Mouse (Mus musculus) hindbrain, postnatal 0 days (tissue): ENCODE results near the gene Dip2c. TPM values are rescaled to one million over a fixed set of nuclear protein-coding genes. Genes with fewer than 3 reads are reported as not detected.
A peak's percentile ranks its signal among the peaks of the same experiment; 100 is the strongest.

ENCODE experiments used
- ATAC-seq: fragments of 200-750 bp; cut with Nextera tagmentation; 2 replicates; pipeline ENCODE4 v1.8.0; 2017; ENCODE audit warnings: mild to moderate bottlenecking, moderate TSS enrichment, moderate library complexity
- DNase-seq: peaks from one replicate; pipeline ENCODE4 v3.0.0-alpha.2; 2015; ENCODE audit warnings: low spot score
- H3K27ac ChIP-seq: fragments of 300-500 bp; sonication (generic); 2 replicates; pipeline ENCODE4 v1.5.1; 2014; ENCODE audit warnings: mild to moderate bottlenecking
- H3K27me3 ChIP-seq: fragments of 300-500 bp; sonication (generic); 2 replicates; pipeline ENCODE4 v1.6.1; 2014; ENCODE audit warnings: low read length, mixed read lengths; ENCODE audit not compliant: insufficient read depth
- H3K36me3 ChIP-seq: fragments of 300-500 bp; sonication (generic); 2 replicates; pipeline ENCODE4 v1.6.1; 2014; ENCODE audit warnings: low read length, mixed read lengths; ENCODE audit not compliant: insufficient read depth
- H3K4me1 ChIP-seq: fragments of 300-500 bp; sonication (generic); 2 replicates; pipeline ENCODE4 v1.6.1; 2014; ENCODE audit warnings: antibody characterized with exemption, low read length, mixed read lengths; ENCODE audit not compliant: insufficient read depth
- H3K4me2 ChIP-seq: fragments of 300-500 bp; sonication (generic); 2 replicates; pipeline ENCODE4 v1.6.1; 2014; ENCODE audit warnings: low read depth, mild to moderate bottlenecking, low read length, moderate library complexity, mixed read lengths
- H3K4me3 ChIP-seq: fragments of 300-500 bp; sonication (generic); 2 replicates; pipeline ENCODE4 v1.5.1; 2014; ENCODE audit warnings: low read length
- H3K9ac ChIP-seq: fragments of 300-500 bp; sonication (generic); replicated peaks from 2 replicates; pipeline ENCODE4 v1.6.1; 2014; ENCODE audit warnings: mild to moderate bottlenecking, low read length, moderate library complexity, mixed read lengths
- H3K9me3 ChIP-seq: fragments of 300-500 bp; sonication (generic); 2 replicates; pipeline ENCODE4 v1.6.1; 2016; ENCODE audit warnings: low read length, mixed read lengths
- CTCF ChIP-seq: IDR thresholded peaks from 2 replicates; pipeline ENCODE4 v1.5.1; 2016; ENCODE audit warnings: antibody characterized with exemption, control low read depth, low read depth
- WGBS: fragments of 180-500 bp; shearing (Covaris S2); extraction: QIAGEN DNeasy Blood & Tissue Kit; methylation state at CpG from one replicate; pipeline ENCODE4 v1.1.7; 2014; 5-methylcytosine and 5-hydroxymethylcytosine counted together
- polyA plus RNA-seq: library from polyadenylated mRNA; unstranded; fragments of >200 nt; fragmentation: Nextera tagmentation; extraction: Ambion mirVana; gene quantifications from 2 replicates; pipeline ENCODE4 v1.2.1, GENCODE M21; 2015
- total RNA-seq: library from RNA; depleted of rRNA; stranded (reverse); fragments of >200 nt; gene quantifications from 2 replicates; pipeline ENCODE4 v1.2.3, GENCODE M21; 2014

Dip2c gene
- total and polyA plus RNA-seq, 2 experiments from 2014 or later = 9.2 to 73.6 TPM

- Histone ChIP-seq H3K27ac (no peak overlapping the region), H3K9me3 (no peaks in the 10 kb centered on the region), H3K4me2 (no peak overlapping the region), H3K9ac (no peak overlapping the region), H3K27me3 (no peaks in the 10 kb centered on the region), H3K4me3 (no peak overlapping the region), H3K36me3 (no peaks in the 10 kb centered on the region), H3K4me1 (no peaks in the 10 kb centered on the region)
- 90% methylated on average over 4 of the region's 4 CpGs for WGBS
- ATAC-seq = no peak
- no peak for TF ChIP-seq CTCF
- no peak for DNase-seq
These were observed 132.7 kb downstream of the Dip2c start for GRCm38 (mm10) chr13:9408983-9409382.

GRCm38 (mm10) chr13:9418441-9418840 lies 142.1 kb downstream of the Dip2c start:
- no peaks in the 10 kb centered on the region for H3K4me1 ChIP-seq
- no peaks in the 10 kb centered on the region for H3K27me3 ChIP-seq
- no peak overlapping the region for H3K27ac ChIP-seq
- 94% methylated on average over 3 of the region's 3 CpGs for WGBS
- H3K9me3 ChIP-seq = no peaks in the 10 kb centered on the region
- no peak for DNase-seq
- no peak overlapping the region for H3K9ac ChIP-seq
- ATAC-seq = no peak
- no peaks in the 10 kb centered on the region for H3K36me3 ChIP-seq
- H3K4me2 ChIP-seq = no peak overlapping the region
- no peak overlapping the region for H3K4me3 ChIP-seq
- no peak for TF ChIP-seq CTCF

- H3K27ac ChIP-seq = no peak overlapping the region
- no peaks in the 10 kb centered on the region for H3K9me3 ChIP-seq
- H3K36me3 ChIP-seq = no peaks in the 10 kb centered on the region
- H3K4me1 ChIP-seq = no peaks in the 10 kb centered on the region
- no peaks in the 10 kb centered on the region for H3K27me3 ChIP-seq
- no peak overlapping the region for H3K4me2 ChIP-seq
- no peak for DNase-seq
- H3K4me3 ChIP-seq = no peak overlapping the region
- no peak overlapping the region for H3K9ac ChIP-seq
- TF ChIP-seq CTCF = no peak
- no peak for ATAC-seq
These were observed 142.9 kb downstream of the Dip2c start for GRCm38 (mm10) chr13:9419213-9419612.

- Histone ChIP-seq H3K9me3 (no peaks in the 10 kb centered on the region), H3K4me2 (no peak overlapping the region), H3K36me3 (no peaks in the 10 kb centered on the region), H3K27me3 (no peaks in the 10 kb centered on the region), H3K4me1 (no peaks in the 10 kb centered on the region), H3K4me3 (no peak overlapping the region), H3K9ac (no peak overlapping the region), H3K27ac (no peak overlapping the region)
- 95% methylated on average over 4 of the region's 4 CpGs for WGBS
- no peak for DNase-seq
- no peak for ATAC-seq
- TF ChIP-seq CTCF = no peak
These were observed 145.6 kb downstream of the Dip2c start for GRCm38 (mm10) chr13:9421949-9422348.

- Histone ChIP-seq H3K4me3 (no peak overlapping the region), H3K9ac (no peak overlapping the region), H3K4me1 (no peaks in the 10 kb centered on the region), H3K4me2 (no peak overlapping the region), H3K27ac (no peak overlapping the region), H3K36me3 (no peaks in the 10 kb centered on the region), H3K9me3 (no peaks in the 10 kb centered on the region), H3K27me3 (no peaks in the 10 kb centered on the region)
- 63% methylated on average over 1 of the region's 1 CpGs for WGBS
- no peak for DNase-seq
- peak; percentile 24; the same call in 1 of the 2 replicates for ATAC-seq
- TF ChIP-seq CTCF = no peak
These were observed 146.5 kb downstream of the Dip2c start for GRCm38 (mm10) chr13:9422876-9423275.

GRCm38 (mm10) chr13:9424434-9424833 lies 148.1 kb downstream of the Dip2c start:
- Histone ChIP-seq H3K27me3 (no peaks in the 10 kb centered on the region), H3K9me3 (no peaks in the 10 kb centered on the region), H3K4me1 (no peaks in the 10 kb centered on the region), H3K4me3 (no peak overlapping the region), H3K27ac (no peak overlapping the region), H3K9ac (no peak overlapping the region), H3K4me2 (no peak overlapping the region), H3K36me3 (no peaks in the 10 kb centered on the region)
- ATAC-seq (no peak), DNase-seq (no peak)
- no peak for TF ChIP-seq CTCF

- Histone ChIP-seq H3K9me3 (no peaks in the 10 kb centered on the region), H3K4me3 (no peak overlapping the region), H3K4me2 (no peak overlapping the region), H3K36me3 (no peaks in the 10 kb centered on the region), H3K27ac (no peak overlapping the region), H3K9ac (no peak overlapping the region), H3K27me3 (no peaks in the 10 kb centered on the region), H3K4me1 (no peaks in the 10 kb centered on the region)
- ATAC-seq = no peak
- DNase-seq = no peak
- TF ChIP-seq CTCF = no peak
These were observed 149.9 kb downstream of the Dip2c start for GRCm38 (mm10) chr13:9426267-9426666.
